Mouse (Mus musculus) cerebellum, adult (tissue): ENCODE measurements at regions not wholly inside any gene's neighbourhood (a gene's known extent, or its start where the extent isn't known, plus 50 kb on each side); places are given as distances from the start of the nearest gene placed in this dataset.

Experiments used
- ATAC-seq: cut with Nextera tagmentation; 2 replicates; pipeline ENCODE4 v1.9.2; 2017; ENCODE audit warnings: mild to moderate bottlenecking, moderate library complexity, mixed read lengths; ENCODE audit not compliant: insufficient number of reproducible peaks, low FRiP score, low TSS enrichment

- ATAC-seq, result no peak
These were observed 54.4 kb upstream of the Calm2 start for GRCm38 (mm10) chr17:87501098-87501497.

GRCm38 (mm10) chr17:87501687-87502387, 55.1 kb upstream of the Calm2 start:
- 0 out of 2 replicates have a peak, but pooled peaks have one; percentile 31 for ATAC-seq

- ATAC-seq, result no peak
These were observed 55.9 kb upstream of the Calm2 start for GRCm38 (mm10) chr17:87502388-87503369.

- no peak for ATAC-seq
These were observed 56.8 kb upstream of the Calm2 start for GRCm38 (mm10) chr17:87503491-87503890.

- ATAC-seq, result no peak
These were observed 58.4 kb upstream of the Calm2 start for GRCm38 (mm10) chr17:87504960-87505681.

- ATAC-seq, result no peak
These were observed 61.1 kb upstream of the Calm2 start for GRCm38 (mm10) chr17:87507848-87508247.

- no peak for ATAC-seq
These were observed 62.0 kb upstream of the Calm2 start for GRCm38 (mm10) chr17:87508582-87509253.

GRCm38 (mm10) chr17:87512000-87512611, 65.4 kb upstream of the Calm2 start:
- ATAC-seq, result no peak

- no peak for ATAC-seq
These were observed 67.1 kb upstream of the Calm2 start for GRCm38 (mm10) chr17:87513822-87514221.

GRCm38 (mm10) chr17:87514366-87515126, 67.8 kb upstream of the Calm2 start:
- no peak for ATAC-seq

GRCm38 (mm10) chr17:87517258-87517657, 70.5 kb upstream of the Calm2 start:
- no peak for ATAC-seq

GRCm38 (mm10) chr17:87519454-87519853, 72.7 kb upstream of the Calm2 start:
- no peak for ATAC-seq

GRCm38 (mm10) chr17:87520841-87521240, 74.1 kb upstream of the Calm2 start:
- ATAC-seq, result no peak

GRCm38 (mm10) chr17:87521622-87522151, 75.0 kb upstream of the Calm2 start:
- ATAC-seq, result peak; percentile 81

GRCm38 (mm10) chr17:87522500-87523091, 75.9 kb upstream of the Calm2 start:
- ATAC-seq, result no peak

- no peak for ATAC-seq
These were observed 76.9 kb upstream of the Calm2 start for GRCm38 (mm10) chr17:87523643-87524042.

GRCm38 (mm10) chr17:87527174-87527573, 80.4 kb upstream of the Calm2 start:
- ATAC-seq, result no peak

GRCm38 (mm10) chr17:87530162-87530817, 83.6 kb upstream of the Calm2 start:
- peak; percentile 83 for ATAC-seq
